Mouse (Mus musculus): ENCODE measurements around the gene Swap70.

- TF ChIP-seq ZKSCAN1 (IDR thresholded peaks at IDR 0.05; ENCODE audit: borderline replicate concordance, low read depth, low read length) (no peak), SMC3 (IDR thresholded peaks at IDR 0.05; ENCODE audit: low read depth, low read length) (no peak), NRF1 (IDR thresholded peaks at IDR 0.05; ENCODE audit: low read depth, low read length) (no peak), BHLHE40 (IDR thresholded peaks at IDR 0.05; ENCODE audit: low read depth, low read length) (no peak), MAX (IDR thresholded peaks at IDR 0.05; ENCODE audit: low read length) (no peak)
These were observed 104.0 kb downstream of the Swap70 start for GRCm38 (mm10) chr7:110325381-110326110.

Measured in CH12.LX (cell line).